Mouse (Mus musculus) stomach, embryonic 15.5 days (tissue): ENCODE data around the gene Lca5l. TPM values are rescaled to one million over a fixed set of nuclear protein-coding genes. Genes with fewer than 3 reads are reported as not detected.
"Not testable (repeated sequence)": the region's sequence is repeated elsewhere in the genome, so short reads cannot be mapped to it uniquely, and the experiment has no call there.

Source experiments
- ATAC-seq: fragments of 200-750 bp; cut with Nextera tagmentation; 2 replicates; pipeline ENCODE4 v1.8.0; 2017; ENCODE audit warnings: low read depth, moderate number of reproducible peaks, moderate TSS enrichment; ENCODE audit not compliant: insufficient read depth, low FRiP score
- H3K27ac ChIP-seq: fragments of 300-500 bp; sonication (generic); 2 replicates; pipeline ENCODE4 v1.5.1; 2015; ENCODE audit warnings: mild to moderate bottlenecking, inconsistent platforms
- H3K27me3 ChIP-seq: fragments of 300-500 bp; sonication (generic); replicated peaks from 2 replicates; pipeline ENCODE4 v1.6.1; 2015; ENCODE audit warnings: inconsistent platforms
- H3K36me3 ChIP-seq: fragments of 300-500 bp; sonication (generic); 2 replicates; pipeline ENCODE4 v1.6.1; 2015; ENCODE audit warnings: inconsistent platforms
- H3K4me1 ChIP-seq: fragments of 300-500 bp; sonication (generic); 2 replicates; pipeline ENCODE4 v1.6.1; 2015; ENCODE audit warnings: inconsistent platforms
- H3K4me2 ChIP-seq: fragments of 300-500 bp; sonication (generic); 2 replicates; pipeline ENCODE4 v1.6.1; 2015; ENCODE audit warnings: mild to moderate bottlenecking, inconsistent platforms
- H3K4me3 ChIP-seq: fragments of 300-500 bp; sonication (generic); replicated peaks from 2 replicates; pipeline ENCODE4 v1.5.1; 2015; ENCODE audit warnings: inconsistent platforms
- H3K9ac ChIP-seq: fragments of 300-500 bp; sonication (generic); 2 replicates; pipeline ENCODE4 v1.6.1; 2015; ENCODE audit warnings: inconsistent platforms
- H3K9me3 ChIP-seq: fragments of 300-500 bp; sonication (generic); 2 replicates; pipeline ENCODE4 v1.6.1; 2016; ENCODE audit warnings: inconsistent platforms
- WGBS: fragments of 180-500 bp; shearing (Covaris S2); methylation state at CpG from one replicate; pipeline ENCODE4 v1.1.7; 2015; 5-methylcytosine and 5-hydroxymethylcytosine counted together
- polyA plus RNA-seq: library from polyadenylated mRNA; unstranded; fragments of >200 nt; fragmentation: Nextera tagmentation; extraction: Ambion mirVana; gene quantifications from 2 replicates; pipeline ENCODE4 v1.2.1, GENCODE M21; 2015

The Lca5l gene
- polyA plus RNA-seq, 1 experiment from 2014 or later, result 1.5 TPM

GRCm38 (mm10) chr16:96145110-96145800, 46.8 kb downstream of the Lca5l start, which contains the start of gene Wrb:
Gene Wrb, plus strand, starts transcription at chr16:96145407.
- H3K27ac ChIP-seq, result peak within 1 kb of the TSS; percentile 59
- peaks cover 16% of the 10 kb centered on the region for H3K4me1 ChIP-seq
- H3K9me3 ChIP-seq, result no peaks in the 10 kb centered on the region
- no peaks in the 10 kb centered on the region for H3K36me3 ChIP-seq
- H3K9ac ChIP-seq, result peak within 1 kb of the TSS; percentile 43
- WGBS, result under 1% methylated on average over 68 of the region's 68 CpGs
- peak; percentile 95 for ATAC-seq
- peak within 1 kb of the TSS; percentile 80 for H3K4me2 ChIP-seq
- H3K27me3 ChIP-seq, result no peaks in the 10 kb centered on the region
- peak within 1 kb of the TSS; percentile 65 for H3K4me3 ChIP-seq

GRCm38 (mm10) chr16:96144748-96145109, 47.3 kb downstream of the Lca5l start:
- not testable (repeated sequence) for H3K27ac ChIP-seq, H3K36me3 ChIP-seq, H3K27me3 ChIP-seq, H3K9me3 ChIP-seq, H3K9ac ChIP-seq
- Histone ChIP-seq H3K4me2 (peak overlapping the region; percentile 80; the same call in 1 of the 2 replicates), H3K4me3 (peak overlapping the region; percentile 65), H3K4me1 (peaks cover 16% of the 10 kb centered on the region)
- 25% methylated on average over 6 of the region's 6 CpGs for WGBS
- peak; percentile 15; the same call in 1 of the 2 replicates for ATAC-seq

- H3K27ac ChIP-seq, result peak overlapping the region; percentile 97
- H3K36me3 ChIP-seq, result peaks cover 21% of the 10 kb centered on the region
- H3K9ac ChIP-seq, result peak overlapping the region; percentile 51
- peak overlapping the region; percentile 92 for H3K4me3 ChIP-seq
- no peaks in the 10 kb centered on the region for H3K27me3 ChIP-seq
- peak overlapping the region; percentile 59 for H3K4me2 ChIP-seq
- peaks cover 14% of the 10 kb centered on the region for H3K4me1 ChIP-seq
- WGBS, result 4% methylated on average over 9 of the region's 9 CpGs
- ATAC-seq, result no peak
- no peaks in the 10 kb centered on the region for H3K9me3 ChIP-seq
These were observed 63.6 kb downstream of the Lca5l start for GRCm38 (mm10) chr16:96128466-96128865.

GRCm38 (mm10) chr16:96127657-96128344, 64.3 kb downstream of the Lca5l start, which contains the start of gene Hmgn1:
Gene Hmgn1, minus strand, starts transcription at chr16:96127729.
- peak; percentile 96 for ATAC-seq
- Histone ChIP-seq H3K36me3 (peaks cover 27% of the 10 kb centered on the region), H3K27ac (peak within 1 kb of the TSS; percentile 97), H3K27me3 (no peaks in the 10 kb centered on the region), H3K4me3 (peak within 1 kb of the TSS; percentile 92), H3K9ac (peak within 1 kb of the TSS; percentile 86), H3K9me3 (no peaks in the 10 kb centered on the region), H3K4me2 (peak within 1 kb of the TSS; percentile 59), H3K4me1 (peaks cover 14% of the 10 kb centered on the region)
- 0% methylated on average over 62 of the region's 72 CpGs for WGBS

- peak overlapping the region; percentile 86 for H3K9ac ChIP-seq
- peaks cover 14% of the 10 kb centered on the region for H3K4me1 ChIP-seq
- ATAC-seq, result peak; percentile 45
- H3K9me3 ChIP-seq, result no peaks in the 10 kb centered on the region
- peak overlapping the region; percentile 97 for H3K27ac ChIP-seq
- H3K4me3 ChIP-seq, result peak overlapping the region; percentile 92
- H3K36me3 ChIP-seq, result peaks cover 29% of the 10 kb centered on the region
- WGBS, result under 1% methylated on average over 41 of the region's 52 CpGs
- H3K27me3 ChIP-seq, result no peaks in the 10 kb centered on the region
- peak overlapping the region; percentile 59 for H3K4me2 ChIP-seq
These were observed 64.8 kb downstream of the Lca5l start for GRCm38 (mm10) chr16:96127288-96127656.

- ATAC-seq, result no peak
- 2% methylated on average over 19 of the region's 19 CpGs for WGBS
- H3K9ac ChIP-seq, result peak overlapping the region; percentile 86
- H3K4me1 ChIP-seq, result peaks cover 14% of the 10 kb centered on the region
- H3K4me2 ChIP-seq, result peak overlapping the region; percentile 59
- H3K9me3 ChIP-seq, result no peaks in the 10 kb centered on the region
- H3K4me3 ChIP-seq, result peak overlapping the region; percentile 92
- peaks cover 29% of the 10 kb centered on the region for H3K36me3 ChIP-seq
- no peaks in the 10 kb centered on the region for H3K27me3 ChIP-seq
- H3K27ac ChIP-seq, result peak overlapping the region; percentile 97
These were observed 65.3 kb downstream of the Lca5l start for GRCm38 (mm10) chr16:96126684-96127171.

- Histone ChIP-seq H3K4me1 (0 out of 2 replicates have a peak, but pooled peaks cover 3% of the 10 kb centered on the region), H3K27me3 (no peaks in the 10 kb centered on the region), H3K4me2 (no peak overlapping the region), H3K4me3 (no peak overlapping the region), H3K27ac (no peak overlapping the region), H3K36me3 (peaks cover 21% of the 10 kb centered on the region), H3K9me3 (no peaks in the 10 kb centered on the region), H3K9ac (no peak overlapping the region)
- 54% methylated on average over 4 of the region's 4 CpGs for WGBS
- ATAC-seq, result no peak
These were observed 71.9 kb downstream of the Lca5l start for GRCm38 (mm10) chr16:96120022-96120623.

- H3K36me3 ChIP-seq, result no peaks in the 10 kb centered on the region
- H3K9ac ChIP-seq, result no peak overlapping the region
- H3K27ac ChIP-seq, result no peak overlapping the region
- WGBS, result 54% methylated on average over 4 of the region's 4 CpGs
- H3K4me1 ChIP-seq, result no peaks in the 10 kb centered on the region
- H3K4me3 ChIP-seq, result no peak overlapping the region
- no peak overlapping the region for H3K4me2 ChIP-seq
- ATAC-seq, result no peak
- no peaks in the 10 kb centered on the region for H3K27me3 ChIP-seq
- no peaks in the 10 kb centered on the region for H3K9me3 ChIP-seq
These were observed 77.3 kb downstream of the Lca5l start for GRCm38 (mm10) chr16:96114729-96115128.

- Histone ChIP-seq H3K4me1 (no peaks in the 10 kb centered on the region), H3K9ac (no peak overlapping the region), H3K4me2 (no peak overlapping the region), H3K36me3 (no peaks in the 10 kb centered on the region), H3K27ac (no peak overlapping the region), H3K4me3 (no peak overlapping the region), H3K9me3 (no peaks in the 10 kb centered on the region), H3K27me3 (no peaks in the 10 kb centered on the region)
- 39% methylated on average over 2 of the region's 2 CpGs for WGBS
- ATAC-seq, result no peak
These were observed 79.3 kb downstream of the Lca5l start for GRCm38 (mm10) chr16:96112769-96113168.

GRCm38 (mm10) chr16:96110655-96111345, 81.3 kb downstream of the Lca5l start:
- 81% methylated on average over 5 of the region's 5 CpGs for WGBS

GRCm38 (mm10) chr16:96109673-96110072, 82.4 kb downstream of the Lca5l start:
- H3K4me2 ChIP-seq, result no peak overlapping the region
- H3K4me3 ChIP-seq, result no peak overlapping the region
- no peaks in the 10 kb centered on the region for H3K36me3 ChIP-seq
- H3K27me3 ChIP-seq, result no peaks in the 10 kb centered on the region
- H3K9ac ChIP-seq, result no peak overlapping the region
- H3K9me3 ChIP-seq, result no peaks in the 10 kb centered on the region
- H3K27ac ChIP-seq, result no peak overlapping the region
- 52% methylated on average over 4 of the region's 4 CpGs for WGBS
- ATAC-seq, result no peak
- no peaks in the 10 kb centered on the region for H3K4me1 ChIP-seq

More at GRCm38 (mm10) chr16:96110655-96111345, 81.3 kb downstream of the Lca5l start:
- Histone ChIP-seq H3K9me3 (no peaks in the 10 kb centered on the region), H3K27me3 (no peaks in the 10 kb centered on the region), H3K36me3 (no peaks in the 10 kb centered on the region), H3K9ac (no peak overlapping the region), H3K4me3 (no peak overlapping the region), H3K27ac (no peak overlapping the region), H3K4me2 (no peak overlapping the region), H3K4me1 (no peaks in the 10 kb centered on the region)
- no peak for ATAC-seq
